Mouse (Mus musculus) gastrocnemius, postnatal 25 days (tissue): ENCODE results near the gene Taf3. TPM values are rescaled to one million over a fixed set of nuclear protein-coding genes. Genes with fewer than 3 reads are reported as not detected.

Source experiments
- DNase-seq: peaks from one replicate; pipeline ENCODE4 v3.0.0; 2022
- long read RNA-seq, 2 experiments: library from polyadenylated mRNA; stranded (forward); transcript quantifications; one replicate each; pipeline ENCODE4 v2.0.0; 2021
- total RNA-seq, 2 experiments: library from RNA; stranded (reverse); gene quantifications; 1 replicate in 1 of 2; 2 replicates in 1 of 2; pipeline ENCODE4 v1.2.3; 2021

The Taf3 gene
- 1 to 10 TPM; 6.4 to 7.6 TPM for total RNA-seq
- long read RNA-seq, experiment 1, full-length matches to known transcripts = 2 of 6 reads
- long read RNA-seq, experiment 1, partial matches to known transcripts = 0 of 6 reads
- long read RNA-seq, experiment 1, other reads (novel, unspliced or antisense) = 4 of 6 reads
- long read RNA-seq, experiment 2, full-length matches to known transcripts = 3 of 6 reads
- long read RNA-seq, experiment 2, partial matches to known transcripts = 1 of 6 reads
- long read RNA-seq, experiment 2, other reads (novel, unspliced or antisense) = 2 of 6 reads

DNA sequence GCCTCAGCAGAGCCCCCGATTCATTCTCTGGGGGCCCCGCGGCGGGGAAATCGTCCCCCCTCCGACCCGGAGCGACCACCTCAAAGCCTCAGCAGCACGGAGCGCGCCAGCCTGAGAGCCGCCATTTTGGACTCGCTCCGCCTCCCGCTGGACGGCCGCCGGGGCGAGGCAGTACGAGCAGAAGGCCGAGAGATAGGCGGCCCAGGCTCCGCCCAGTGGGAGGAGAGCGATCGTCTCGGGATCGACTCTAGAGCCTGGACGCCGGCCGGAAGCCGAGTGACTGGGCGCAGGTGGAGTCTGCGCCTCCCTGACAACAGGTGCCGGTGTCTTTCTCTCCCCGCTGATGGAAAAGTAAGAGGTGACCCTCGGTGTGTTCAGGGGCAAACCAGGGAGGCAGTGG is at the start of gene Taf3:
TSS of gene Taf3 (minus strand) at position 136 of the 400 bp plus-strand sequence.
- peak; percentile 93 for DNase-seq

DNA sequence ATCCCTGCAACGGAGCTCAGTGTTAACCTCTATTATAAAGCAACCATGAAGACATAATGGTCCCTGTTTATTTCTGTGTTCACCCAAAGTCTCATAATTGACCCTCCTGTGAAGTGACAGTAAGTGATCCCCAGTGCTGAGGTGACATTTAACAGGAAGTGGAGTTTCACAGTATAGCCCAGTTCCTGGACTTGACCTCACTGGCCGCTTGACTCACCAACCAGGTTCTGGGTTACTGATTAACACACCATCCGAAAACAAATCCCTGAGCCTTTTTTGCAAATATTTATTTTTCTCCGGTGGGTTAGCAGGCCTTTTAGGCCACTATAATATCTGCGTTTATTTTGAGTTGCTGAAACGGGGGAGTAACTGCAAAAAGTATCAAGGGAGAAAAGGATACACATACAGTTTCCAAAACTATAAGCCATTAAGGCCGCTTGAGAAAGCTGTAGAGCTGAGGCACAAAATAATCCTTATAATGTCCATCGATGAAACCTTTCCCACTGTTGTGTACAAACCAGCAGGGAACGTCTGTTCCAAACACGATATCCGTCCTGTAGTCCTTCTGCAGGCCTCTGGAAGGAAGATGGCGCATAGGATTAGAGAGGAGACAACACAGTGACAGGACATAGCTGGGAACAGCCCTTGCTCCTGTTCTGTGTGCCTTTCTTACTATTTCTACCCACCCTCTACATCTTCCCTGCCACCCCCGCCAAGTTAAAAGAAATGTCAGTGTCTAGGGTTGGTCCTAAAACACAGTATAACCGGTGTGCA is 46.1 kb upstream of the Taf3 start:
- DNase-seq = no peak

DNA sequence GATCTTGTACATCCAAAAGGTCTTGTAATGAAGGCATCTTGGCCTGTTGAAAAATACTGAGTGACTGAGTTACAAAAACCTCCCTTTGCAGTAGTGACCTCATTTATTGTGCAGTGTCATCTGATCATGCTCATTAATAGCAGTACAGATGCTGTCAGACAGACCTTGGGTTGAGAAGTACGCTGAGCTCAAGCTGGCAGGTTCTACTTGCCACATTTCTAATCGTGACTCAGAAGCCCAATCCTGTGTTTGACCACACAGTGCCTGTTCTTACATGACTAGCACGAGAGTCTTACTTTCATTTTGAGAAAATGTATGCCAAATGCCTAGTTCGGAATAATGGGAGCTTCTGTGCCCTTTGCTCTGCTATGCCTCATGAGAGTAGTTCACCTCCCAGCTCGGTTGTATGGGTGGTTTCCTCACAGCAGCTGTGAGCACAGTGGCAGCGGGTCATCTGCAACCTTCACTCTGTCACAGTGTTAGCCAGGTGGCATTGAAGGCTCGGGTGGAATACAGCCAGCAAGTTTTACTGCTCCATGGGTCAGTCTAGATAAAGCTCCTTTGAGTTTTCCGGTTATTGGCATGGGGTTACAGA is 39.0 kb upstream of the Taf3 start:
- no peak for DNase-seq

DNA sequence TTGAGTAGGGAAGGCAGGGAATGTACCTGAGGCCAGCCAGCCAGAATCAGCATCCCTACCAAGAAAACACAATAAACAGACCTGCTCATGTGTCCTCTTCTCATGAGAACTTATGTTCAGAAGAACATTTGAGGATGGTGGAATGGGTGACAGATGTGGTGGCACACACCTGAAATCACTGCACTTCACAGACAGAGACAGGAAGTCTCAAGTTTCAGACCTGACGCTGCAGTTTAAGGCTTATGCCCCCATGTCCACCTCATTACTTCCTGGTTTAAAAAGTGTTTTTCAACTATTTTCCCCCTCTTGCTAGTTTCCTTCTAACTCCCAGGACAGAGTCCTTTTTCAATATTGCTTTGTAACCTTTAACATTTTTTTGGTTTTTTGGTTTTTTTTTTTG is 34.3 kb upstream of the Taf3 start:
- no peak for DNase-seq

DNA sequence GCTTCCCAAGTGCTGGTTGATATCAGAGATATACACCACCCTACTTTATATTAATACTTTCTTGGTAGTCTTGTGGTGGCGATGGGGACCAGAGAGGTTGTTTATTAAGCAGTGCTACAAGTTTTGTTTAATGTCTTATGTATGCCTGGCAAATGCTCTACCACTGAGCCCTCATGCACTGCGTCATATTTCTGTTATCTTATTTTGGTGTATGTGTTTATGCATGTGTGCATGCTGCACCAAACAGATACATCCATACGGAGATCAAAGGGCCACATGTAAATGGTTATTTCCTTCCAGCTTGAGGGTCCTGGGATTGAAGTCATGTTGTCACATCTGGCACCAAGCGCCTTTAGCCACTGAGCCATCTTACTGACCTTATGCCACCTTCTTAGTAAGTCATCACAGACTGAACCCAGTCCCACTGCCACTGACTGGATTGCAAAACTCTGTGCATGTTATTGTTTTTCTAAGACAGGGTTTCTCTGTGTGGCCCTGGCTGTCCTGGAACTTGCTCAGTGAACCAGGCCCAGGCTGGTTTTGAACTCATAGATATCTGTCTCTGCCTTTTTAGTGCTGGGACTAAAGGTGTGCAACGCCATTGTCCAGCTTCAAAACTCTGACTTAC is 33.2 kb upstream of the Taf3 start:
- DNase-seq = no peak

DNA sequence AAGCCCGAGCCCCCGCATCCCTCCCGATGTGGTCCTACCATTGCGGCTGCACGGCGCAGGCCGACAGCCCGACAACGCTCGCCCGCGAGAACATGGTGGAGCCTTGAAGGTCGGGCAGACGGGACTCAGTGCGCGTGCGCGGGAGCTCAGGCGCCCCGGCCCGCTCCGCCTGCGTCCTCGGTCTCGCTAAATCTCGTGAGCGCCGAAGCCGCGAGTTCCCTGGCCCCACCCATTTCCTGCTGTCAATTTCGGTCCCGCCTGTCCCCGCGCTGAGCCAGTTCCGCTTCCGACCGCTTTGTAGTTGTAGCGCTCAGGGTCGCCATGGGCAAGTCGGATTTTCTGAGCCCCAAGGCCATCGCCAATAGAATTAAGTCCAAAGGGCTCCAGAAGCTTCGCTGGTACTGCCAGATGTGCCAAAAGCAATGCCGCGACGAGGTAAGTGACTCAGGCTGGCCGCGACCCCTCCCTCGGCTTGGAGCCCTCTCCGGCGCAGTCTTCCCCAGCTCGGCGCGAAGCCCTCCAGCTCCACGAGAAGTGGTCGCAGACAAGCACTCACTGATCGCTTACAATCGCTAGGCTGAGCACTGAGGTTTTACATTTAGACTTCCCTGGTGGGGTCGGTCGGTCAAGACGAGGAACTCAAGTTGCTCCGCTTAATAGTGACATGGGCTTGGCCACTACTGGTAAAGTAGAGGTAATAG is 32.1 kb upstream of the Taf3 start, which contains the start of the genes Atp5c1 and Kin:
TSS of gene Atp5c1 (minus strand) at position 201 of the 701 bp plus-strand sequence.
TSS of gene Kin (plus strand) at position 284 of the 701 bp plus-strand sequence.
- peak; percentile 97 for DNase-seq

DNA sequence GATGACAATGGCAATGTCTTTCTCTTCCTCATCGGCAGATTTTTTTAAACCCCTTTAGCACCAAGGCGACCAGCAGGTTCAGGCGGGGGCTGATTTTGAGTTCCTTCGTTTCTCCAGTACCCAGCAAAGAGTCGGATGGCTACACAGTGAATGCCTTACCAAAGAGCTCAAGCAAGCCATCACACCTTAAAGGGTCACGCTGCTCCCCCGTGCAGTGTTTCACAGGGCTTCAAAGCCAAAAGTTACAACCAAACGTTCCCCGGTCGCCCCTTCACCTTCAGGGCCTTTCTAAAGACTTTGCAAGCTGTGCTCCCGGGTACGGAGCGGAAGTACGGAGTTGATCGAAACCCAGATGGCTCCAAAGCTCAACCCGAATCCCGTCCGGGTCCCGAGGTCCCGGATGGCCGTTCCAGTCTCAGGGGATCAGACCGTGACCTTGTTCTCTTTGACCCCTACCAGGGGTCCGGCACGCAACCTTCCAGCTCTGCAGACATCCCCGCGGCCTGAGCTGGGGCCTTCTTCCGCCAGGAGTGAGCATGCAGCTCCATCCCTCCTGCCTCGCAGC is 31.4 kb upstream of the Taf3 start:
- no peak for DNase-seq

DNA sequence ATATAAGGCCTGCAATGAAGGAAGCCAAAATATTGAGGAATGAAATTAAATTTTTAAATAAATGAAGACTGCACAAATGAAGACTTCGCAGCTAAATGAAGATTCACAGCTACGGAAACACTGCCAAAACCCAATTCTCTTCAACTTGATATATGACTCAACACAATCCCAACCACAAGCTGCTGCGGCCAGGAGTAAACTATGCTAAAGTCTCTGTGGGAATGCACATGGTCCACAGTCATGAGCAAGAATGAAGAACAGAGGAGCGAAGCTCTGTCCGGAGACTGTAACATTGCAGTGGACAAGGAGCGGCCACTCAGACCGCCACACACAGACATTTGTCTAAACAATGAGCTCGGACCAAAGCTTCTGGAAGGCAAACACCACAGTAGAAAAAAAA is 28.3 kb upstream of the Taf3 start:
- DNase-seq = no peak

DNA sequence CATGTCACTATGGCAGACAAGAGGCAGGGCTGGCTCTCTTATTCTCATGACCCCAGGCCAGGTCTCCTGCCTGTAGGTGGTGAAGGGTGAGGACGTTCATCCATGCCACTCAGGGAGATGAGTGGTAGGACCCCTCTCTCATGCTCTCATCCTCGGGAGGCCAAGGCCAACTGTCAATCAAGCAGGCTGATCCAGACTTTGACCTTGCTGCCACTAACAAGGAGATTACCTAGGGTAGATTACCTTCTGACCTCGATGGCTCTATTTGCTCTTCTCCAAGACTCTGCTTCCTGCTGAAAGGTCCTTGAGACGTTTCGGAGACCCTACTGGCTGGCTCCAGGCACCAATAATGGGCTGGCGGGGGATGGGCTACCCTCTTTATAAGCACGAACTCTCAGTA is 26.1 kb upstream of the Taf3 start:
- no peak for DNase-seq

DNA sequence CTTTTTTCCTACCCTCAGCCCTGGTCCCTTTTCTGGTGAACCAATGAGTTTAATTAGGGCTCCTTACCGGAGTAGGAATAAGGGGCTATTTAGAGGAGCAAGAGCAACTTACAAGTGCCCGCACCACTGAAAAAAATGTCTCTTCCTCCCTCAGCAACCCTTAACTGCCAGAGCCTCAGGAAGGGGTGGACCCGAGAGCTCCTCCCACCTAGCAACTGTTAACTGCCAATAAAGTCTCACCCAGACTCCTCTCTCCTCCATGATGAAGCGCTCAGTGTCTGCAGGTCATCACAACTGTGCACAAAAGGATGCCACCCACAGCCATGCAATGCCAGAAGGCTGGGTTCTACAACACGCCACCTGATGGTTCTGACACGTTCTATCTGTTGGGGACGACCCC is 23.4 kb upstream of the Taf3 start:
- DNase-seq = no peak

DNA sequence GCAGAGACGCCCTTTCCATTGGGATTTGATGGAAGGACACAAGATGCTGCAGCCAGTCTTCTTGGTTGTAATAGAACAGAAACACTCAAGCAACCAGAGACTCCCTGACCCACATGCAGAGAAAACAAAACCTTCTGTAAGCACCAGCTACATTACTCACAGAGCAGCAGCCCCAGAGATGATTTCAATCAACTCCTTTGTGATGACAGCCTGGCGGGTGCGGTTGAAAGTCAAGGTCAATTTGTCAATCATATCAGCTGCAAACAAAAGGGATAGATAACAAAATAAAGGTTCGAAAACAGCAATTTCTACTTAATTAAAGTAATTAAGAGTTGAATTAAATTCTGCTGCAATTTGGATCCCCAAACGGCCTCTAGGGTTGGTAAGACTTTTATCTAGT is 10.4 kb upstream of the Taf3 start:
- no peak for DNase-seq

DNA sequence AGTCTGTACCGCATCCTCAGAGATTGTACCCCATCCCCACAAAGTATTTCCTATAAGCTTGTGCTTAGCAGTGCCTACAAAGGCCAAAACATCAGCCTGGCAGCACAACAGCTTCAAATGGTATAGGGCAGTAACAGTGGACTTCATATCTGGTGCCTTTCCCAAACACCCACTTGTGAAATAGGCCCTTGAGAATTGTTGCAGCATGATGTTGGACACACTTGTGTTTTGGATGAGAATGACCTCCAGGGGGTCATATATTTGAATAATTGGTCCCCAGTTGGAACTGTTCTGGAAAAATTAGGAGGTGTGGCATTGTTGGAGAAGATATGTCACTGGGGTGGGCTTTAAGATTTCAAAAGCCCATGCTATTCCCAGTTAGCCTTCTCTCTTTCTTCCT is 3.6 kb upstream of the Taf3 start:
- DNase-seq = no peak

DNA sequence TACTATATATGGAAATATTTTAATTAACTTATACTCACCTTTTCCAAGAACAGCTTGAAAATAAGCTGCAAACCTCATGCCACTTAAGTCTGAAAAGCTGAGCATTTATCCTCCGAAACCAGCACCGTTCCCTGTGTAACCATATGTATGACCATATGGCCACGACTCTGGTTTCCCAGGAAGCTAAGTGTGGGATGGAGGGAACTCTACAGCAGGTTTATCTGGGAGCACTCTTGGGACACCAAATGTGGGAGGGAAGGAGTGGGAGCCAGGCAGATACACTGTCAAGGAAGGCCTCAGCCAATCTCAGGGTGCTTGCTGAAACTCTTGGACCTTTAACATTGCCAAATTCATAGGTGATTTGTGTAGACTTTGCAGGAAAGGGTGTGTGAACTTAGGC is 2.5 kb upstream of the Taf3 start:
- no peak for DNase-seq

DNA sequence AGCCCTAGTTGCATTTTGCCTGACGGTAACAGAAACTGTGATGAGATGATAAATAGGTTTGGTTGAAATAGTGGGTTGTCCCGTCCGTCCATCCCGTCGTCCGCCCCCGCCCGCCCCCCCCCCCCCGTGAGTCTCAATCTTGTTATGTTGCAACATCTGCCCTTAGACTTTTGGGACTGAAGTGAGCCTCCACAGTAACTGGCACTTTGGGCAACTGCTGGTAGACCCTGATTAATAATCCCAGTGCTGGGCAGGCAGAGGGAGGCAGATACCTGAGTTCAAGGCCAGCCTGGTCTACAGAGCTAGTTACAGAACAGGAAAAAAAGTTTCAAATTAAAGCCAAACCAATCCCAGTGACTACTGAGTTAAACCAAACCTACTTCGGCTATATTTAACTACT is 1.1 kb upstream of the Taf3 start:
- no peak for DNase-seq

DNA sequence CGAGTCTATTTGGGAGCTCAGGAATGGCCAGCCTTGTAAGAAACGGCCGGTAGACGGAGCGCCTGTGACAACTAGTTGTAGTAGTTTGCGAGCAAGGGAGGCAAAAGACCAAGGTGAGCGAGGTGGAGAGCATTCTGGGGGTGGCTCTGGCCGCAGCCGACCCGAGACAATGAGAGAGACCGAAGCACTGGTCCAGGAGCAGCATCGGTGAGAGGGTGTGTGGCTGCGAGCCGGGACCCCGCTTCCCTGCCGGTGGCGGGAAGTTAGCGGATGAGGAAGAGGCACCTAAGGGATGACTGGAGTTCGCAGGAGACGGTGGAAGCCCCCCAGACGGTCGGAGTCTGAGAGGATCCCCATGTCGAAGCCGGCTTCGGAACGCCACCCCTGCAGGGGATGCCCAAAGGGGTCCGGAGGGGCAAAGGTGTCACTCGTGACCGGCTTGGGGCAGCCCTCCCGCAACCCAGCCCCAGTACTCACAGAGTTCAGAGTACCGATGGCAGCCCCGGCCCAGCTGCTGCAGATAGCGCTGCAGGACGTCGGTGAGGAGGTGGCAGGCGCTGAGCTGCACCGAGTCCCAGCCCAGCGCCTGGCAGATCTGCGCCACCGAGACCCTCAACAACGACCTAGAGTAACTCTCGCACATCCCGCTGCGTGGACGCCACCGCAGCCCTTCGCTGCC is 499 bp downstream of the Taf3 start:
- no peak for DNase-seq

DNA sequence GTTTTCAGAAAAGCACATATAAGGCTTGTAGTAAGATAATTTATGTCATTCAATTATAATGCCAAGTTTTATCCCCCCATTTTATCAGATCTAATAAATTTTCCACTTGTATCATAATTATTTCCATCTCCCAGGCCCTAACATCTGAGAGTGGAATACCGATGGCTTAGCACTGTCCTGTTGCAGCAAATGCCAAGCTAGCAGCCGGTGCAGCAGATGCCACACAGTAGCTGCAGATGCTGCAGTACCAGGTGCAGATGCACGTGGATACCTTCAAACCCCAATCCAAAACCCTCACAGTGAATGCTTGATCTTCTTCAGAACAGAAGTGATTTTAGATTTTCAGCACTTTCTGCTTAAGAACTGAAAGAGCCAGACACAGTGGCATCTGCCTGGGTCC is 13.4 kb downstream of the Taf3 start:
- no peak for DNase-seq

DNA sequence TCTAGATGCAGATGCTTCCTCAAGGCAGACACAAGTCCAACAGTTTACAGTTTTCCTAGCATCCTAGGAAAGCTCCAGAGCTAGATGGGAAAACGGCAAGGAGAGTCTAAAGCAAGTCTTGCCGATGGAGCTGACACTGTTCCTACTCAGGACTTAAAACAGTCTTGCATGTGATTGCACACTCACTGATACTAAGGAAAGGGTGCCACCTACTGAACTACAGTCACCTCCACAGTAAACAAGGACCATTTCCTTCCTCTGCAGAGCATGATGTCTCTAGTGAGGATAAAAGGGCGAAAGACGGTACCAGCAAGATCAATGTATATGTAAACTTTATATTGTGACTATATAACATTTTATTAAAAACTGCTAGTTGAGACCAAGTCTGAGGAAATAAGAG is 14.7 kb downstream of the Taf3 start:
- DNase-seq = no peak

DNA sequence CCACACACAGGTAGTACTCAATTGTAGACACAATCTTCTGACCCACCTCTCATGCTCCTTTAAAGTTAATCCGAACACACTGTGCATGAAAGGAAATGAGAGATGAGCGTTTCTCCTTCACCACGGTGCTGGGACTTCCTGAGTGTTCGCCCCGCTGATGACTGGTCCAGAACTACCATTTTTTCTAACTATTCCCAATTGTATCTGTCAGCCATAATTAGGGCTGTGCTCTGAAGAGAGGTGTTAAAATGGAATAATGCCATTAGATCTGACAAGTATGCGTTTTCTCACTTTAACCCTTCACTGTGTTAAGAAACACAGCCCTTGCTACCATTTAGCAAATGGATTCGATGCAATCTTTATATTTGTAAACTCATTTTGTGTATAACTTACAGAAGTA is 18.6 kb downstream of the Taf3 start:
- no peak for DNase-seq

DNA sequence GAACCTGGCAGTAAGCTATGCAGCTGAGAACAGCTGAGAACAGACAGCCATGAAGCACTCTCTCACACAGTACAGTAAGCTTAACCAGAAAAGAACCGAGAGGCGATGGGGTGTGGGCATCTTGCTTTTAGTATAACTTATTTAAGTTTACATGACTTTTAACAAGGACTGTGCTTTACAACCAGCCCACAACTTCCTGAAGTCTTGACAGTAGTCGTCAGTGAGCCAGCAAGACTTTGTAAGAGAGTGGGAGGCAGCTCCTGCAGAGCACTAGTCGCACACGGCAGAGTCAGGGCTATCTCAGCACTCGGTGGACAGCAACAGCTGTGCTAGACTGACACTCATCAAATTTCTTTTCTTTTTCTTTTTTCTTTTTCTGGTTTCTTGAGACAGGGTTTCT is 24.1 kb downstream of the Taf3 start:
- DNase-seq = no peak

DNA sequence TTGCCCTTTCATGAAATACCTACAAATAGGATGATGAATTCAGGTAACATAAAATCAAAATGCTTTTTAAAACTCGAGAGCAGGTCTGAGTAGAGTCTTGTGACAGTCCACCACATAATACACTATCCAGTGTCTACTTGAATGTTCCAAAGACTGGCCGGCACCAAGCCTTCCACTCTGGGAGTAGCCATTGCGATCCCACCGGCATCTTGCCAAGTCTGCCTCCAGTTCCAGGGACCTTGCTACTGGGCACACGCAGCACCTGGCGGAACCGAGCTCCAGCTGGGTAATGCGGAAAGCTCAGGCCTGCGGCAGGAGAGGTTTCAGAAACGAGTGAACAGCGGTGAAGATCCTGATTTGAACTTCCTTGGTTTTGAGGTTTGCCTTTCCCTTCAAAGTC is 27.1 kb downstream of the Taf3 start:
- no peak for DNase-seq

DNA sequence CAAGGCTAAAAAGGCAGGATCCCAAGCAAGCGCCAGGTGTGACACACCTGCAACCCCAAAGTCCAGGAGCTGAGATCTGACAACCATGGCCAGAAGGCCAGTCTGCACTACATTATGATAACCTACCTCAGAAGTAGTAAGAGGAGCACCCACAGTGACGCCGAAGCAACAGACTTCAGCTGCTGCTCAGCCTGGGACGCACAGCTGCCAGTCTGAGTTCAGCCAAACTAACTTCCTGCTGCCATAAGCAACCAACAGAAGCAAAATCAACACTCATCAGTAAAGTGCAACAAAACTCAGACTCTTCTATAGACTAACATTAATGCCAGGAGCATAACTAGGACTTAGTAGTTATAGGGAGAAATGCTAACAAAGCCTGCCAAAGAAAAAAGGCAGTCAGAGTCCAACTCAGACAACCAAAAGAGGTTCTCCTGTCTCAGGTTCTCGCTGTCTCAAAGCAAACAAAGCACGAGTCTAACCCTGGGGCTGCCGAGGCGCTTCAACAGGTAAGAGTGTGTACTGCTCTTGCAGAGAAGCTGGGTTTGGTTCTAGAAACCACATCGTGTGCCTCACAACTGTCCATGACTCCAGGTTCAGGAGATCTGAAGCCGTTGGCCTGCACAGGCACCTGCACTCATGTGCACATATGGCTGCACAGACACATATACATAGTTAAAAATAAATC is 33.3 kb downstream of the Taf3 start:
- no peak for DNase-seq
